Mouse (Mus musculus): Measurements from ENCODE around the gene Ren1.

GRCm38 (mm10) chr1:133302540-133302939 lies 47.8 kb upstream of the Ren1 start:
- TF ChIP-seq CTCF (conservative IDR thresholded peaks at IDR 0.05; ENCODE audit: low read length), result no peak
- TF ChIP-seq NANOG (IDR thresholded peaks at IDR 0.05; ENCODE audit: borderline replicate concordance, low read length), result no peak
